Mouse (Mus musculus): Measurements from ENCODE around the gene Galm.
"Not testable (repeated sequence)": the region's sequence is repeated elsewhere in the genome, so short reads cannot be mapped to it uniquely, and the experiment has no call there.

Galm gene

GRCm38 (mm10) chr17:80221890-80222628, 94.8 kb downstream of the Galm start:
- no peak for DNase-seq

DNA sequence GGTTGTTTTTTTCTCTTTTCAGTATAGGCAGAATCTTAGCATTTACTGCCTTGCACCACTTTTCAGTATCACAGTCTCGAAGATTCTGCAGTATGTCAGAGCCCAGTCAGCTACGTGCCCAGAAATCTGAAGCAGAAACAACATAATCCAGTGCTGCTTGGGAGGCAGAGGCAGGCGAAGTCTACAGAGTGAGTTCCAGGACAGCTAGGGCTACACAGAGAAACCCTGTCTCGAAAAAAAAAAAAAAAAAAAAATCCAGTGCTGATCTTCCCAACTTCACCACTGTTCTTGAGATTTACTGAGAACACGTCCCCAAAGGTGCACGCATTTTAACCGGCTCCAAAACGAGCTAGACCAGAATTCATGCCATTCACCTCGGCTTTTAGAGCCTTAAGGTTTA, 96.6 kb downstream of the Galm start:
- DNase-seq = no peak

DNA sequence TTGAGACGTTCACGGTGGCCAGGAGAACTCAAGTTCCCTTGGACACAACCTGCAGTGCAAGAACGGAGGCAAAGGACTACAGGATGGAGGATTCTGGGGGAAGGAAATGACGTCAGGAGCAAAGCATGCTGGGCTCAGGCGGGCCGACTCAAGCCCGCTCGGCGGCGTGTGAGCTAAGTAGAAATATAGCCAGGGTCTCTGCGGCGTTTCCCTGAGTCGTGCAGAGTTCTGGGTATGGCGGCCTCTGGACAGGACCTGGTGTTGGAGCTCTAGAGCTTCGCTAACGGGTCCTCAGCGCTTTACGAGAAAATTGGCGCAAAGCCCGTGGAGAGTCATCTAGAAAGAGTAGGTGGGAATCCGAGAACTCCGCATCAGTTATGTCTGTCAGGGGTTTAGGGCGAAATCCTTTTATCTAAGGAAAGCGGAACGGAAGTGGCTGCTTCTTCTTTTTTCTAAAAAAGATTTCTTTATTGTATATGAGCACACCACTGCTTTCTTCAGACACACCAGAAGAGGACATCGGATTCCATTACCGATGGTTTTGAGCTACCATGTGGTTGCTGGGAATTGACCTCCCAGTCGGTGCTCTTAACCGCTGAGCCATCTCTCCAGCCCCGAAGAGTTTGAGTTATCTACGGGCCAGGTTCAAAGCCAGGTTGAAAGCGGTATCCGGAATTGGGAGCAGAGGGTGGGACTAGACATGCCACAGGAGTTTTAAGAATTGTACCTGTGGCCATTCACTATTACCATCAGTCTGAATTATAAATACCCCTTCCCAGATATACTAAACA, 97.2 kb downstream of the Galm start, which contains the start of gene Gemin6:
Gene Gemin6, plus strand, starts transcription at position 116 of the 791 bp plus-strand sequence.
- peak; percentile 84 for DNase-seq

GRCm38 (mm10) chr17:80225142-80225541, 97.9 kb downstream of the Galm start:
- not testable (repeated sequence) for DNase-seq

DNA sequence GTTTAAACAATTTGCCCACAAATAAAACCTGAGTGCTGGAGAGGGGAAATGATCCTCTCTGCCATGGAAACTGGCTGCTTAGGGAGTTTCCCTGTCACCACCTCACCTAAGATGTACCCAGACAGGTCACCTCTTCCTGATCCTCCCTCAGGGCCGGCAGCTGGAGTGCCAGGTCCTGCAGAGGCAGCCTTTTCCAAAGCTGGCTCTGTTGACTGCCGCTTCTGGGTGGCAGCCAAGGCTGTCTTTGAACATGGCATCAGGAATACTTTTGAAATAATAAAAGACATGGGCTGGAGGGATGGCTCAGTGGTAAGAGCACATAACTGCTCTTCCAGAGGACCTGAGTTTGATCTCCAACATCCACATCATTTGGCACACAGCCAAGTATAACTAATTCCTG, 102.1 kb downstream of the Galm start:
- no peak for DNase-seq

- DNase-seq = no peak
Measured at GRCm38 (mm10) chr17:80233844-80234243, 106.6 kb downstream of the Galm start.

GRCm38 (mm10) chr17:80234376-80234775, 107.1 kb downstream of the Galm start:
- no peak for DNase-seq

Measured in cerebellum, adult 11-12 months (tissue).